Mouse (Mus musculus) CH12.LX (cell line): ENCODE data around the gene Tulp4.

Experiments
- CTCF ChIP-seq, 2 experiments: IDR thresholded peaks in 1 of 2; conservative IDR thresholded peaks in 1 of 2; 2 replicates each; pipeline ENCODE4 v1.5.1; 2011 to 2012; ENCODE audit warnings: low read depth in 2 of 2, low read length in 2 of 2, improper control_type of control experiment in 1 of 2, inconsistent platforms in 1 of 2, mild to moderate bottlenecking in 1 of 2, moderate library complexity in 1 of 2
- E2F4 ChIP-seq: IDR thresholded peaks from 2 replicates; pipeline ENCODE4 v1.6.1; 2011; ENCODE audit warnings: low read depth, low read length, improper control_type of control experiment; ENCODE audit not compliant: insufficient replicate concordance
- EP300 ChIP-seq: IDR thresholded peaks from 2 replicates; pipeline ENCODE4 v1.6.1; 2011; ENCODE audit warnings: low read length, improper control_type of control experiment
- HCFC1 ChIP-seq: IDR thresholded peaks from 2 replicates; pipeline ENCODE4 v1.6.1; 2012; ENCODE audit warnings: low read depth, mild to moderate bottlenecking, inconsistent platforms, low read length, improper control_type of control experiment
- MYC ChIP-seq: IDR thresholded peaks from 2 replicates; pipeline ENCODE4 v1.6.1; 2011; ENCODE audit warnings: low read depth, mild to moderate bottlenecking, improper control_type of control experiment, low read length

GRCm38 (mm10) chr17:6141344-6141743 is 35.1 kb downstream of the Tulp4 start:
- TF ChIP-seq CTCF (conservative IDR thresholded peaks at IDR 0.05 in 1 of 2, IDR thresholded peaks at IDR 0.05 in 1 of 2; ENCODE audit: low read depth in 2 of 2, low read length in 2 of 2) (no peak), HCFC1 (no peak), EP300 (no peak), MYC (no peak), E2F4 (no peak)
